Mouse (Mus musculus) gastrocnemius, postnatal 25 days (tissue): Measurements from ENCODE around the gene Fgf5. TPM values are rescaled to one million over a fixed set of nuclear protein-coding genes. Genes with fewer than 3 reads are reported as not detected.

Experiments
- DNase-seq: peaks from one replicate; pipeline ENCODE4 v3.0.0; 2022
- long read RNA-seq, 2 experiments: library from polyadenylated mRNA; stranded (forward); transcript quantifications; one replicate each; pipeline ENCODE4 v2.0.0; 2021
- total RNA-seq, 2 experiments: library from RNA; stranded (reverse); gene quantifications; 1 replicate in 1 of 2; 2 replicates in 1 of 2; pipeline ENCODE4 v1.2.3; 2021

The Fgf5 gene
- total RNA-seq = under 1 TPM; 0.29 to 0.36 TPM
- long read RNA-seq, experiment 1, partial matches to known transcripts = 0 of 1 reads
- long read RNA-seq, experiment 1, other reads (novel, unspliced or antisense) = 0 of 1 reads
- long read RNA-seq, experiment 2 = 0 reads

GRCm38 (mm10) chr5:98253838-98254821 is at the start of gene Fgf5:
Gene Fgf5, plus strand, starts transcription at chr5:98254184.
- DNase-seq = no peak

- DNase-seq = no peak
Measured at GRCm38 (mm10) chr5:98212501-98212900, 41.5 kb upstream of the Fgf5 start.

- DNase-seq = no peak
Measured at GRCm38 (mm10) chr5:98221956-98222355, 32.0 kb upstream of the Fgf5 start.

GRCm38 (mm10) chr5:98226710-98227109 is 27.3 kb upstream of the Fgf5 start:
- DNase-seq = no peak

GRCm38 (mm10) chr5:98229456-98229855 is 24.5 kb upstream of the Fgf5 start:
- DNase-seq = no peak

GRCm38 (mm10) chr5:98238466-98238865 is 15.5 kb upstream of the Fgf5 start:
- no peak for DNase-seq

GRCm38 (mm10) chr5:98241322-98241829 is 12.6 kb upstream of the Fgf5 start:
- no peak for DNase-seq

- no peak for DNase-seq
Measured at GRCm38 (mm10) chr5:98245303-98245702, 8.7 kb upstream of the Fgf5 start.

- no peak for DNase-seq
Measured at GRCm38 (mm10) chr5:98245976-98246375, 8.0 kb upstream of the Fgf5 start.

- no peak for DNase-seq
Measured at GRCm38 (mm10) chr5:98246826-98247225, 7.2 kb upstream of the Fgf5 start.

GRCm38 (mm10) chr5:98247516-98247915 is 6.5 kb upstream of the Fgf5 start:
- no peak for DNase-seq

GRCm38 (mm10) chr5:98253147-98253546 is 837 bp upstream of the Fgf5 start:
- DNase-seq = no peak

GRCm38 (mm10) chr5:98255176-98255575 is 1.2 kb downstream of the Fgf5 start:
- no peak for DNase-seq

- no peak for DNase-seq
Measured at GRCm38 (mm10) chr5:98255760-98256490, 1.9 kb downstream of the Fgf5 start.

- DNase-seq = no peak
Measured at GRCm38 (mm10) chr5:98275318-98275818, 21.4 kb downstream of the Fgf5 start.

- no peak for DNase-seq
Measured at GRCm38 (mm10) chr5:98281993-98282392, 28.0 kb downstream of the Fgf5 start.

- no peak for DNase-seq
Measured at GRCm38 (mm10) chr5:98283696-98284478, 29.9 kb downstream of the Fgf5 start.

- no peak for DNase-seq
Measured at GRCm38 (mm10) chr5:98290642-98291041, 36.7 kb downstream of the Fgf5 start.

- DNase-seq = no peak
Measured at GRCm38 (mm10) chr5:98292388-98293048, 38.5 kb downstream of the Fgf5 start.

- DNase-seq = no peak
Measured at GRCm38 (mm10) chr5:98293049-98293715, 39.2 kb downstream of the Fgf5 start.
